Mouse (Mus musculus) cortical plate, adult 2 months (tissue): ENCODE measurements around the gene Sec24b.

Source experiments
- CTCF ChIP-seq: fragments of 200-500 bp; IDR thresholded peaks from 2 replicates; pipeline ENCODE4 v1.5.1; 2011; ENCODE audit warnings: mild to moderate bottlenecking, control low read depth, low read length; ENCODE audit not compliant: insufficient read depth; ENCODE audit errors: extremely low read depth
- POLR2A ChIP-seq: fragments of 200-500 bp; IDR thresholded peaks from 2 replicates; pipeline ENCODE4 v1.6.1; 2011; ENCODE audit warnings: mild to moderate bottlenecking, low read length, control low read depth; ENCODE audit not compliant: insufficient read depth; ENCODE audit errors: extremely low read depth

GRCm38 (mm10) chr3:130011236-130011635 is 50.1 kb downstream of the Sec24b start:
- TF ChIP-seq POLR2A (no peak), CTCF (no peak)
